Comparison of ENCODE assay signal across 8 mouse cellular contexts in genomic region chr5:33033121-33033520, GRCm38 (mm10). TPM values are rescaled to one million over a fixed set of nuclear protein-coding genes. Genes with fewer than 3 reads are reported as not detected.
DNase-seq lines count a peak whose midpoint lies in the region; ATAC-seq lines count a peak whose summit lies in the region.

No protein-coding gene starts in this region.

- H3K36me3 ChIP-seq in intestine, embryonic 16.5 days (ENCODE audit: control insufficient read depth, insufficient read depth, low read length): no peaks in the 10 kb centered on the region
- H3K36me3 ChIP-seq in limb, embryonic 13.5 days: peaks cover 11% of the 10 kb centered on the region
- peaks cover 3% of the 10 kb centered on the region; the same call in 1 of the 2 replicates for H3K36me3 ChIP-seq in midbrain, embryonic 16.5 days (ENCODE audit: control insufficient read depth, insufficient read depth, low read length)

- H3K27me3 ChIP-seq in intestine, embryonic 16.5 days (replicated peaks; ENCODE audit: control insufficient read depth, insufficient read depth, low read length): no peaks in the 10 kb centered on the region
- no peaks in the 10 kb centered on the region for H3K27me3 ChIP-seq in limb, embryonic 13.5 days
- no peaks in the 10 kb centered on the region for H3K27me3 ChIP-seq in midbrain, embryonic 16.5 days (ENCODE audit: control insufficient read depth, insufficient read depth, low read depth, low read length)

- H3K9ac ChIP-seq in intestine, embryonic 16.5 days (ENCODE audit: low read depth, low read length): no peak overlapping the region
- no peak overlapping the region for H3K9ac ChIP-seq in limb, embryonic 13.5 days
- H3K9ac ChIP-seq in midbrain, embryonic 16.5 days (ENCODE audit: low read depth, low read length): no peak overlapping the region

- ATAC-seq in granulocyte monocyte progenitor cell, adult 5-6 weeks (replicated peaks; ENCODE audit: poor library complexity, severe bottlenecking): peak; percentile 86
- ATAC-seq in intestine, embryonic 16.5 days: peak; percentile 82
- ATAC-seq in limb, embryonic 13.5 days (ENCODE audit: low FRiP score, low read depth): peak; percentile 82
- peak; percentile 50; the same call in 1 of the 2 replicates for ATAC-seq in midbrain, embryonic 16.5 days

- H3K27ac ChIP-seq in intestine, embryonic 16.5 days (ENCODE audit: low read length): no peak overlapping the region
- no peak overlapping the region for H3K27ac ChIP-seq in limb, embryonic 13.5 days
- no peak overlapping the region for H3K27ac ChIP-seq in midbrain, embryonic 16.5 days (ENCODE audit: low read length)

- H3K9me3 ChIP-seq in intestine, embryonic 16.5 days (ENCODE audit: control insufficient read depth, low read length): no peaks in the 10 kb centered on the region
- H3K9me3 ChIP-seq in limb, embryonic 13.5 days: no peaks in the 10 kb centered on the region
- H3K9me3 ChIP-seq in midbrain, embryonic 16.5 days (replicated peaks; ENCODE audit: control insufficient read depth, low read length, poor library complexity, severe bottlenecking): no peaks in the 10 kb centered on the region

- H3K4me2 ChIP-seq in intestine, embryonic 16.5 days (ENCODE audit: low read depth, low read length): no peak overlapping the region
- no peak overlapping the region for H3K4me2 ChIP-seq in limb, embryonic 13.5 days (replicated peaks)
- no peak overlapping the region for H3K4me2 ChIP-seq in midbrain, embryonic 16.5 days (ENCODE audit: low read length)

- under 1% methylated on average over 4 of the region's 4 CpGs for WGBS in intestine, embryonic 16.5 days
- 2% methylated on average over 4 of the region's 4 CpGs for WGBS in limb, embryonic 13.5 days
- 2% methylated on average over 4 of the region's 4 CpGs for WGBS in midbrain, embryonic 16.5 days

- no peak overlapping the region for H3K4me3 ChIP-seq in intestine, embryonic 16.5 days (ENCODE audit: low read length)
- no peak overlapping the region for H3K4me3 ChIP-seq in limb, embryonic 13.5 days
- H3K4me3 ChIP-seq in midbrain, embryonic 16.5 days (ENCODE audit: low read depth, low read length): no peak overlapping the region

- DNase-seq in urinary bladder, adult 18-20 months (ENCODE audit: low spot score in 2 of 2): peak; percentile 59 to 63
- DNase-seq in urinary bladder, postnatal 10 days (ENCODE audit: low spot score): no peak
- peak; percentile 91 for DNase-seq in embryo, embryonic 11 days
- peak; percentile 57 to 62 for DNase-seq in spleen, postnatal 36 days (ENCODE audit: low spot score in 2 of 2)

- 0 out of 2 replicates have a peak, but pooled peaks cover 4% of the 10 kb centered on the region for H3K4me1 ChIP-seq in intestine, embryonic 16.5 days (ENCODE audit: control insufficient read depth, insufficient read depth, low read length)
- H3K4me1 ChIP-seq in limb, embryonic 13.5 days: 0 out of 2 replicates have a peak, but pooled peaks cover 5% of the 10 kb centered on the region
- peaks cover 27% of the 10 kb centered on the region for H3K4me1 ChIP-seq in midbrain, embryonic 16.5 days (ENCODE audit: control insufficient read depth, insufficient read depth, low read length)

RNA-seq across cellular contexts. Expression of gene Ywhah, which starts 14.5 kb away (rescaled TPM):
- 285 and 301 TPM in 2 replicates for total RNA-seq in granulocyte monocyte progenitor cell, adult 5-6 weeks (2014; fragmentation: Nextera tagmentation)
- 123 and 125 TPM in 2 replicates for total RNA-seq in granulocyte monocyte progenitor cell, adult 5-6 weeks (2017)
- 408 and 430 TPM in 2 replicates for polyA plus RNA-seq in intestine, embryonic 16.5 days (2015; fragmentation: Nextera tagmentation; extraction: Ambion mirVana)
- 363 and 388 TPM in 2 replicates for polyA plus RNA-seq in limb, embryonic 13.5 days (2015; fragmentation: Nextera tagmentation; extraction: Ambion mirVana)
- 878 and 976 TPM in 2 replicates for polyA plus RNA-seq in midbrain, embryonic 16.5 days (2015; fragmentation: Nextera tagmentation; extraction: Ambion mirVana)
